Mouse (Mus musculus) heart, embryonic 16.5 days (tissue): Measurements from ENCODE around the gene Lix1l. TPM values are rescaled to one million over a fixed set of nuclear protein-coding genes. Genes with fewer than 3 reads are reported as not detected.

Source experiments
- ATAC-seq: fragments of 200-750 bp; cut with Nextera tagmentation; replicated peaks from 2 replicates; pipeline ENCODE4 v1.8.0; 2017; ENCODE audit warnings: moderate number of reproducible peaks; ENCODE audit not compliant: insufficient read depth, low FRiP score; ENCODE audit errors: extremely low read depth
- H3K27ac ChIP-seq: fragments of 300-500 bp; sonication (generic); 2 replicates; pipeline ENCODE4 v1.5.1; 2014; ENCODE audit warnings: mild to moderate bottlenecking, low read length, control low read depth, moderate library complexity
- H3K27me3 ChIP-seq: fragments of 300-500 bp; sonication (generic); 2 replicates; pipeline ENCODE4 v1.6.1; 2014; ENCODE audit warnings: low read length, mixed read lengths; ENCODE audit not compliant: control insufficient read depth, insufficient read depth
- H3K36me3 ChIP-seq: fragments of 300-500 bp; sonication (generic); 2 replicates; pipeline ENCODE4 v1.6.1; 2014; ENCODE audit not compliant: control insufficient read depth, insufficient read depth
- H3K4me1 ChIP-seq: fragments of 300-500 bp; sonication (generic); 2 replicates; pipeline ENCODE4 v1.6.1; 2014; ENCODE audit warnings: low read length, mixed read lengths; ENCODE audit not compliant: control insufficient read depth, insufficient read depth
- H3K4me2 ChIP-seq: fragments of 300-500 bp; sonication (generic); 2 replicates; pipeline ENCODE4 v1.6.1; 2014; ENCODE audit warnings: low read depth, mild to moderate bottlenecking, control low read depth, low read length
- H3K4me3 ChIP-seq: fragments of 300-500 bp; sonication (generic); 2 replicates; pipeline ENCODE4 v1.5.1; 2014; ENCODE audit warnings: mild to moderate bottlenecking, control low read depth, low read length
- H3K9ac ChIP-seq: fragments of 300-500 bp; sonication (generic); 2 replicates; pipeline ENCODE4 v1.6.1; 2014; ENCODE audit warnings: low read length, control low read depth
- H3K9me3 ChIP-seq: fragments of 300-500 bp; sonication (generic); replicated peaks from 2 replicates; pipeline ENCODE4 v1.6.1; 2016; ENCODE audit warnings: low read length; ENCODE audit not compliant: control insufficient read depth
- WGBS: fragments of 180-500 bp; shearing (Covaris S2); extraction: QIAGEN DNeasy Blood & Tissue Kit; methylation state at CpG from one replicate; pipeline ENCODE4 v1.1.7; 2014; 5-methylcytosine and 5-hydroxymethylcytosine counted together
- polyA plus RNA-seq: library from polyadenylated mRNA; unstranded; fragments of >200 nt; fragmentation: Nextera tagmentation; extraction: Ambion mirVana; gene quantifications from 2 replicates; pipeline ENCODE4 v1.2.1, GENCODE M21; 2015

Lix1l gene
- polyA plus RNA-seq, 1 experiment from 2014 or later = 4.3 TPM

- 0% methylated on average over 26 of the region's 26 CpGs for WGBS
- Histone ChIP-seq H3K4me1 (peaks cover 18% of the 10 kb centered on the region), H3K9ac (peak within 1 kb of the TSS; percentile 96), H3K9me3 (no peaks in the 10 kb centered on the region), H3K4me2 (peak within 1 kb of the TSS; percentile 81), H3K36me3 (peaks cover 21% of the 10 kb centered on the region), H3K27ac (peak within 1 kb of the TSS; percentile 97), H3K27me3 (no peaks in the 10 kb centered on the region), H3K4me3 (peak within 1 kb of the TSS; percentile 86)
- peak; percentile 96 for ATAC-seq
Measured at GRCm38 (mm10) chr3:96557694-96558093, 43.3 kb upstream of the Lix1l start, which contains the start of gene Txnip. Txnip (plus strand) TSS chr3:96557957.

GRCm38 (mm10) chr3:96558159-96558558 lies 42.8 kb upstream of the Lix1l start:
- Histone ChIP-seq H3K36me3 (peaks cover 21% of the 10 kb centered on the region), H3K9me3 (no peaks in the 10 kb centered on the region), H3K27me3 (no peaks in the 10 kb centered on the region), H3K9ac (peak overlapping the region; percentile 96), H3K4me1 (peaks cover 20% of the 10 kb centered on the region), H3K27ac (peak overlapping the region; percentile 94), H3K4me3 (peak overlapping the region; percentile 86), H3K4me2 (peak overlapping the region; percentile 70)
- under 1% methylated on average over 17 of the region's 17 CpGs for WGBS
- no peak for ATAC-seq

GRCm38 (mm10) chr3:96558668-96559196 lies 42.2 kb upstream of the Lix1l start:
- no peak for ATAC-seq
- peaks cover 22% of the 10 kb centered on the region for H3K4me1 ChIP-seq
- 7% methylated on average over 10 of the region's 10 CpGs for WGBS

GRCm38 (mm10) chr3:96559398-96559910 lies 41.5 kb upstream of the Lix1l start:
- no peak for ATAC-seq
- no peaks in the 10 kb centered on the region for H3K27me3 ChIP-seq
- H3K4me1 ChIP-seq = peaks cover 29% of the 10 kb centered on the region
- peak overlapping the region; percentile 86 for H3K4me3 ChIP-seq
- H3K9me3 ChIP-seq = no peaks in the 10 kb centered on the region
- H3K9ac ChIP-seq = peak overlapping the region; percentile 96
- H3K27ac ChIP-seq = peak overlapping the region; percentile 94
- 18% methylated on average over 12 of the region's 12 CpGs for WGBS
- H3K4me2 ChIP-seq = peak overlapping the region; percentile 70
- peaks cover 21% of the 10 kb centered on the region for H3K36me3 ChIP-seq

More at GRCm38 (mm10) chr3:96558668-96559196, 42.2 kb upstream of the Lix1l start:
- Histone ChIP-seq H3K4me3 (peak overlapping the region; percentile 86), H3K27me3 (no peaks in the 10 kb centered on the region), H3K4me2 (peak overlapping the region; percentile 70), H3K9me3 (no peaks in the 10 kb centered on the region), H3K36me3 (peaks cover 21% of the 10 kb centered on the region), H3K9ac (peak overlapping the region; percentile 96), H3K27ac (peak overlapping the region; percentile 94)

- Histone ChIP-seq H3K9ac (peak overlapping the region; percentile 96), H3K9me3 (no peaks in the 10 kb centered on the region), H3K36me3 (peaks cover 21% of the 10 kb centered on the region), H3K27me3 (no peaks in the 10 kb centered on the region), H3K4me2 (peak overlapping the region; percentile 70), H3K27ac (peak overlapping the region; percentile 94), H3K4me1 (peaks cover 29% of the 10 kb centered on the region), H3K4me3 (peak overlapping the region; percentile 86)
- WGBS = 28% methylated on average over 23 of the region's 23 CpGs
- no peak for ATAC-seq
Measured at GRCm38 (mm10) chr3:96559911-96560850, 40.8 kb upstream of the Lix1l start.

- H3K4me1 ChIP-seq = peaks cover 20% of the 10 kb centered on the region
- peak overlapping the region; percentile 70 for H3K4me2 ChIP-seq
- ATAC-seq = no peak
- H3K9ac ChIP-seq = peak overlapping the region; percentile 96
- peak overlapping the region; percentile 94 for H3K27ac ChIP-seq
- peak overlapping the region; percentile 86 for H3K4me3 ChIP-seq
- H3K27me3 ChIP-seq = no peaks in the 10 kb centered on the region
- no peaks in the 10 kb centered on the region for H3K9me3 ChIP-seq
- WGBS = 58% methylated on average over 9 of the region's 9 CpGs
- H3K36me3 ChIP-seq = peaks cover 21% of the 10 kb centered on the region
Measured at GRCm38 (mm10) chr3:96560881-96561668, 39.9 kb upstream of the Lix1l start.

- no peaks in the 10 kb centered on the region for H3K27me3 ChIP-seq
- ATAC-seq = no peak
- peaks cover 21% of the 10 kb centered on the region for H3K36me3 ChIP-seq
- H3K9ac ChIP-seq = peak overlapping the region; percentile 52; the same call in 1 of the 2 replicates
- H3K9me3 ChIP-seq = no peaks in the 10 kb centered on the region
- peak overlapping the region; percentile 86 for H3K4me3 ChIP-seq
- peak overlapping the region; percentile 70 for H3K4me2 ChIP-seq
- H3K27ac ChIP-seq = peak overlapping the region; percentile 72
- H3K4me1 ChIP-seq = peaks cover 22% of the 10 kb centered on the region
- WGBS = 41% methylated on average over 10 of the region's 10 CpGs
Measured at GRCm38 (mm10) chr3:96561946-96562681, 38.8 kb upstream of the Lix1l start.

GRCm38 (mm10) chr3:96563267-96563666 lies 37.7 kb upstream of the Lix1l start:
- no peak for ATAC-seq
- Histone ChIP-seq H3K27ac (peak overlapping the region; percentile 75), H3K4me2 (no peak overlapping the region), H3K4me3 (no peak overlapping the region), H3K9me3 (no peaks in the 10 kb centered on the region), H3K9ac (no peak overlapping the region), H3K27me3 (no peaks in the 10 kb centered on the region), H3K4me1 (peaks cover 24% of the 10 kb centered on the region), H3K36me3 (peaks cover 21% of the 10 kb centered on the region)
- 84% methylated on average over 8 of the region's 8 CpGs for WGBS
